Mouse (Mus musculus) right cerebral cortex, postnatal 14 days (tissue): ENCODE data around the gene Sema4f.

Experiments
- DNase-seq: peaks from one replicate; pipeline ENCODE4 v3.0.0; 2022

Sema4f gene

GRCm38 (mm10) chr6:82939167-82939912, at the start of gene Sema4f:
Gene Sema4f (minus strand): TSS chr6:82939769.
- DNase-seq: peak; percentile 75

GRCm38 (mm10) chr6:82987411-82987971, 47.9 kb upstream of the Sema4f start:
- no peak for DNase-seq

- peak; percentile 38 for DNase-seq
Observed at GRCm38 (mm10) chr6:82971031-82971430, 31.5 kb upstream of the Sema4f start.

GRCm38 (mm10) chr6:82969249-82970084, 29.9 kb upstream of the Sema4f start:
- no peak for DNase-seq

GRCm38 (mm10) chr6:82961664-82962063, 22.1 kb upstream of the Sema4f start:
- no peak for DNase-seq

- DNase-seq: no peak
Observed at GRCm38 (mm10) chr6:82956553-82957251, 17.1 kb upstream of the Sema4f start.

GRCm38 (mm10) chr6:82946651-82947050, 7.1 kb upstream of the Sema4f start, which contains the start of gene M1ap:
Gene M1ap (plus strand): TSS chr6:82946902.
- DNase-seq: no peak

GRCm38 (mm10) chr6:82945750-82946149, 6.2 kb upstream of the Sema4f start:
- peak; percentile 17 for DNase-seq

- DNase-seq: no peak
Observed at GRCm38 (mm10) chr6:82940765-82941164, 1.2 kb upstream of the Sema4f start.

GRCm38 (mm10) chr6:82934616-82935230, 4.8 kb downstream of the Sema4f start:
- DNase-seq: no peak

- DNase-seq: no peak
Observed at GRCm38 (mm10) chr6:82927617-82928016, 12.0 kb downstream of the Sema4f start.

- no peak for DNase-seq
Observed at GRCm38 (mm10) chr6:82926528-82926927, 13.0 kb downstream of the Sema4f start.

- no peak for DNase-seq
Observed at GRCm38 (mm10) chr6:82926106-82926505, 13.5 kb downstream of the Sema4f start.

- no peak for DNase-seq
Observed at GRCm38 (mm10) chr6:82925005-82925404, 14.6 kb downstream of the Sema4f start.

GRCm38 (mm10) chr6:82921426-82922224, 17.9 kb downstream of the Sema4f start:
- no peak for DNase-seq

GRCm38 (mm10) chr6:82919520-82919919, 20.0 kb downstream of the Sema4f start:
- no peak for DNase-seq

- no peak for DNase-seq
Observed at GRCm38 (mm10) chr6:82918371-82918770, 21.2 kb downstream of the Sema4f start.

- peak; percentile 69 for DNase-seq
Observed at GRCm38 (mm10) chr6:82917778-82918129, 21.8 kb downstream of the Sema4f start.

- DNase-seq: peak; percentile 39
Observed at GRCm38 (mm10) chr6:82917076-82917777, 22.3 kb downstream of the Sema4f start.

- no peak for DNase-seq
Observed at GRCm38 (mm10) chr6:82916459-82916858, 23.1 kb downstream of the Sema4f start.

- DNase-seq: peak; percentile 73
Observed at GRCm38 (mm10) chr6:82915889-82916288, 23.7 kb downstream of the Sema4f start.
